Mouse (Mus musculus) thymus, adult 2 months (tissue): ENCODE measurements around the gene Ky. TPM values are rescaled to one million over a fixed set of nuclear protein-coding genes. Genes with fewer than 3 reads are reported as not detected.

ENCODE experiments used
- DNase-seq: peaks from one replicate; pipeline ENCODE4 v3.0.0; 2021
- H3K27ac ChIP-seq: fragments of 200-500 bp; 2 replicates; pipeline ENCODE4 v1.5.1; 2012; ENCODE audit warnings: low read length, control low read depth; ENCODE audit not compliant: control insufficient read depth, insufficient read depth
- H3K27me3 ChIP-seq: fragments of 200-500 bp; 2 replicates; pipeline ENCODE4 v1.6.1; 2012; ENCODE audit warnings: mild to moderate bottlenecking, low read length, moderate library complexity, mixed read lengths; ENCODE audit not compliant: control insufficient read depth, insufficient read depth
- H3K36me3 ChIP-seq: fragments of 200-500 bp; 2 replicates; pipeline ENCODE4 v1.6.1; 2012; ENCODE audit warnings: mild to moderate bottlenecking, low read length, moderate library complexity; ENCODE audit not compliant: control insufficient read depth, insufficient read depth
- H3K4me1 ChIP-seq: fragments of 200-500 bp; replicated peaks from 2 replicates; pipeline ENCODE4 v1.6.1; 2012; ENCODE audit warnings: low read length; ENCODE audit not compliant: control insufficient read depth, insufficient read depth
- H3K4me3 ChIP-seq: fragments of 200-500 bp; 2 replicates; pipeline ENCODE4 v1.5.1; 2012; ENCODE audit warnings: mild to moderate bottlenecking, low read length, control low read depth, moderate library complexity; ENCODE audit not compliant: control insufficient read depth, insufficient read depth
- CTCF ChIP-seq: fragments of 200-500 bp; IDR thresholded peaks from 2 replicates; pipeline ENCODE4 v1.5.1; 2012; ENCODE audit warnings: mild to moderate bottlenecking, control low read depth, low read length, moderate library complexity, borderline replicate concordance; ENCODE audit not compliant: control insufficient read depth, poor library complexity, insufficient read depth; ENCODE audit errors: extremely low read depth
- POLR2A ChIP-seq: fragments of 200-500 bp; IDR thresholded peaks from 2 replicates; pipeline ENCODE4 v1.6.1; 2012; ENCODE audit warnings: mild to moderate bottlenecking, low read length, control low read depth, moderate library complexity; ENCODE audit not compliant: control insufficient read depth, poor library complexity, insufficient read depth; ENCODE audit errors: extremely low read depth
- WGBS: fragments of 180-500 bp; shearing (Covaris S2); methylation state at CpG from one replicate; pipeline ENCODE4 v1.1.7; 2018; 5-methylcytosine and 5-hydroxymethylcytosine counted together
- polyA plus RNA-seq: library from polyadenylated mRNA; depleted of rRNA; stranded (reverse); fragments of >200 nt; gene quantifications from 2 replicates; pipeline ENCODE4 v1.2.3, GENCODE M21; 2012

Gene Ky
- polyA plus RNA-seq, 1 experiment: 0.89 TPM

- Histone ChIP-seq H3K27ac (no peak overlapping the region), H3K36me3 (no peaks in the 10 kb centered on the region), H3K4me3 (no peak overlapping the region), H3K27me3 (no peaks in the 10 kb centered on the region), H3K4me1 (no peaks in the 10 kb centered on the region; the same call in 1 of the 2 replicates)
- 91% methylated on average over 4 of the region's 4 CpGs for WGBS
- DNase-seq: no peak
- TF ChIP-seq CTCF (no peak), POLR2A (no peak)
Observed at GRCm38 (mm10) chr9:102495266-102495665, 10.3 kb upstream of the Ky start.

GRCm38 (mm10) chr9:102496481-102497041 lies 9.0 kb upstream of the Ky start:
- Histone ChIP-seq H3K27ac (no peak overlapping the region), H3K27me3 (no peaks in the 10 kb centered on the region), H3K4me1 (no peaks in the 10 kb centered on the region; the same call in 1 of the 2 replicates), H3K36me3 (no peaks in the 10 kb centered on the region), H3K4me3 (no peak overlapping the region)
- 89% methylated on average over 3 of the region's 3 CpGs for WGBS
- TF ChIP-seq CTCF (no peak), POLR2A (no peak)
- DNase-seq: no peak

GRCm38 (mm10) chr9:102497089-102497690 lies 8.4 kb upstream of the Ky start:
- no peaks in the 10 kb centered on the region for H3K36me3 ChIP-seq
- no peak overlapping the region for H3K4me3 ChIP-seq
- H3K27me3 ChIP-seq: no peaks in the 10 kb centered on the region
- H3K4me1 ChIP-seq: no peaks in the 10 kb centered on the region; the same call in 1 of the 2 replicates
- TF ChIP-seq POLR2A (no peak), CTCF (no peak)
- no peak for DNase-seq
- 90% methylated on average over 9 of the region's 9 CpGs for WGBS
- no peak overlapping the region for H3K27ac ChIP-seq

- no peak for DNase-seq
- H3K27me3 ChIP-seq: no peaks in the 10 kb centered on the region
- no peak for TF ChIP-seq POLR2A
- WGBS: 89% methylated on average over 9 of the region's 9 CpGs
- H3K4me3 ChIP-seq: no peak overlapping the region
- H3K36me3 ChIP-seq: no peaks in the 10 kb centered on the region
- H3K4me1 ChIP-seq: no peaks in the 10 kb centered on the region; the same call in 1 of the 2 replicates
- H3K27ac ChIP-seq: no peak overlapping the region
Observed at GRCm38 (mm10) chr9:102497833-102498430, 7.6 kb upstream of the Ky start.

GRCm38 (mm10) chr9:102498701-102499100 lies 6.8 kb upstream of the Ky start:
- 94% methylated on average over 6 of the region's 6 CpGs for WGBS
- H3K36me3 ChIP-seq: no peaks in the 10 kb centered on the region
- no peak for DNase-seq
- H3K27me3 ChIP-seq: no peaks in the 10 kb centered on the region
- H3K27ac ChIP-seq: no peak overlapping the region
- no peaks in the 10 kb centered on the region; the same call in 1 of the 2 replicates for H3K4me1 ChIP-seq
- TF ChIP-seq POLR2A (no peak), CTCF (no peak)
- H3K4me3 ChIP-seq: no peak overlapping the region

GRCm38 (mm10) chr9:102499266-102499665 lies 6.3 kb upstream of the Ky start:
- no peak for DNase-seq
- H3K4me3 ChIP-seq: no peak overlapping the region
- no peak overlapping the region for H3K27ac ChIP-seq
- TF ChIP-seq POLR2A (no peak), CTCF (no peak)
- H3K36me3 ChIP-seq: no peaks in the 10 kb centered on the region
- H3K27me3 ChIP-seq: no peaks in the 10 kb centered on the region
- no peaks in the 10 kb centered on the region; the same call in 1 of the 2 replicates for H3K4me1 ChIP-seq
- 86% methylated on average over 4 of the region's 4 CpGs for WGBS
